Mouse (Mus musculus) hematopoietic stem cell, adult 5-6 weeks (primary cell): Measurements from ENCODE around the gene Grik5. TPM values are rescaled to one million over a fixed set of nuclear protein-coding genes. Genes with fewer than 3 reads are reported as not detected.
A peak's percentile ranks its signal among the peaks of the same experiment; 100 is the strongest.

Experiments
- ATAC-seq, 2 experiments: fragments of 125-278 bp in 1 of 2; replicated peaks in 1 of 2; 2 replicates each; pipeline ENCODE4 v1.8.0; 2016 to 2017; ENCODE audit warnings: inconsistent platforms in 2 of 2, mild to moderate bottlenecking in 2 of 2, moderate number of reproducible peaks in 2 of 2, low read depth in 1 of 2, moderate TSS enrichment in 1 of 2; ENCODE audit not compliant: low FRiP score in 2 of 2, poor library complexity in 2 of 2, severe bottlenecking in 2 of 2, insufficient read depth in 1 of 2, low TSS enrichment in 1 of 2
- total RNA-seq: library from RNA; stranded (forward); fragments of 172-1452, 232-1000 nt; gene quantifications from 2 replicates; pipeline ENCODE4 v1.2.3, GENCODE M21; 2017

Gene Grik5
- total RNA-seq, 1 experiment from 2014 or later, result 36.2 TPM

DNA sequence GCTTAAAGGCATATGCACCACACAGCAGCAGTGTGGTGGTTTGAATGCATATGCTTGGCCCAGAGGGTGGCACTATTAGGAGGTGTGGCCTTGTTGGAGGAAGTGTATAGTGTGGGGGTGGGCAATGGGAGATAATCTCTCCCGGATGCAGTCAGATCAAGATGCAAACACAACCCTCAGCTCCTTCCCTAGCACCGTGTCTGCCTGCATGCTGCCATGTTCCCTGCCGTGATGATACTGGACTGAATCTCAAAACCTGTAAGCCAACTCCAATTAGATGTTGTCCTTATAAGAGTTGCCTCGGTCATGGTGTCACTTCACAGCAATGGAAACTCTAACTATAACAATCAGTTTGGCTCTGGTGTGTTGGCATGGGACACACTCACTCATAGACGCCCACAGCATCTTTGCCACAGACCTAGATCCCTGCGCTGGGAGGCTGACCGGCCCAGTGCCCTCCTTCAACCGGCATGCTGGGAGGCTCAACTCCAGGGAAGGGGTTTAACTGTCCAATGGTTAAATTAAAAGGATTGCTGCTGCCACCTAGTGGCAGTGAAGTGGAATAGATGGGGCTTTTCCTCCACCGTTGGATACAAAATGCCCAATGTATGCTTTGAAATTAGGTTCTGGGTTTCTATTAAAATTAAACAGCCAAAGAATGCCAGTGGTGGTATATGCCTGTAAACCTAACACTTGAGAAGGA lies 97.1 kb downstream of the Grik5 start:
- 0 out of 4 replicates have a peak, but pooled peaks have one; percentile 8 to 20 for ATAC-seq

DNA sequence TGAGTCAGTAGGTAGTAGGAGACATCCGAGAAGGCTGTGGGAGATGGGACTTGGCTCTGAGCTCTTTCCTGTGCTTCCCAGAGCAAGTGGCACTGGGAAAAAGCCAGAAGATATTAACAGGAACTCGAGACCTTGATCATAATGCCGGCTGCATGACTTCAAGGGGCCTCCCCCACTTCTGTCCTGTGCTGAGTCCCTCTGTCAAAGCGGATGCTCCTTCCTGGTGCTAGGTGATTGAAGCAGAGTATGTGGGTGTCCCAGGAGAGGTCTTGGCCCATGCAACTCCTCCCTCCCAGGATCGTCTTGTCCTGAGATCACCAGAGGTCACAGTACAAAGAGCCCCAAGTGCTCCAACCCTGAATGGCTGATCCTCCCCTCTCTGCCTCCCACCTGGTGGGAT lies 98.2 kb downstream of the Grik5 start:
- no peak for ATAC-seq

DNA sequence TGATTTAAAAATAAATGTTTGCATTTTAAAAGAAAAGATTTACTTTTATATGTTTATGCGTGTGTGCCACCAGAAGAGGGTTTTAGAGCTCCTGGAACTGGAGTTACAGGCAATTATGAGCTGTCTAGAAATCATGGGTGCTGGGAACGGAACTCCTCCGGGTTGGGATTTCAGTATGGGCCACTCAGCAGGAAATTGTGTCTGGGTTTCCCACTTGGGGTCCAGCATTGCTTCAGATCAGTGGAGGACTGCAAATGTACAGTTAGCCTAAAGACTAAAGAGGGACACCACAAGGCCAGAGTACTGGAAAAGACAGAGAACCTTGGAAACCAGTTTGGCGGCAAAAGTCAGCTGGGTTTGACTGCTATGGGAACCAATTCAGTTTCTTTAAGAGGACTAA lies 98.9 kb downstream of the Grik5 start:
- ATAC-seq, result no peak

DNA sequence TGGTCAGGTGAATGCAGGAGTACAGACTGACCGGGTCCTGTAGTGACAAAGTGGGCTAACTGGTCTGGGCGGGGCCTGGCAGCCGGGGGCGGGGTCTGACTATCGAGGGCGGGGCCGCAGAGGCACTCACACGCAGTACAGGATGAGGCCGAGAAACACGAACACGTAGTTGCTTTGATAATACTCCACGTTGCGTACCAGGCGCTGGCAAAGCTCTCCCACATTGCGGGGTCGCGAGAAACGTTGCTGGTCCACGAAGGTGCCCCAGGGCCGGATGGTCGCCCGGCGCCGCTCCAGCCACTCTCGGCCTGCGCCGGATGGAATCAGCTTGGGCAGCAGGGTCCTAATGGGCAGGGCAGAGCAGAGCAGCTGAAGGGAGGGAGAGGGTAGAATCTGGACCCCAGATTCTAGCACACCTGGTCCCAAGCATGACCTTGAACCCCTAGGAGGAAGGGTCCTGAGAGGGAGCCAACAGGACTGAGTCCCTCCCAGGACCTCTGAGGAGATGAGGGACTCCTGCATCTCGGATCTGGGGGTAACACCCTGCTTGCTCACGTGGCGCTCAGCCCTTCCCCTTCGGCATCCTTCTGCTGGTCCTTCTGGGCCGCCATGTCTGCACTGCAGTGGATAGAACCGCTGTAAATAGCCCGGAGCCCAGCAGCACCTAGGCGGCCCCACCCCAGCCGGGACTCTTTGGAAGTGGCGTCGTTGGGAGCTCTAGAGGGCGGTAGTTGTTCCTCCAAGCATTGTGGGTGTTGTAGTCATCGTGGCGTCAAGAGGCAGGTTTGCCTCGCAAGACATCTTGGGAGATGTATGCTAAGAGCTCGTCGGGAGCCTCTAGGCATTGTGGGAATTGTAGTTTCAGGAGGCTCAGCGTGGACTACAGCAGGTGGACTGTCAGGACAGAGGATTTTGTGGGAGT lies 99.9 kb downstream of the Grik5 start, which contains the start of gene Rabac1:
Gene Rabac1 (minus strand): TSS at position 783 of the 922 bp plus-strand sequence.
- peak; percentile 93 to 96 for ATAC-seq

DNA sequence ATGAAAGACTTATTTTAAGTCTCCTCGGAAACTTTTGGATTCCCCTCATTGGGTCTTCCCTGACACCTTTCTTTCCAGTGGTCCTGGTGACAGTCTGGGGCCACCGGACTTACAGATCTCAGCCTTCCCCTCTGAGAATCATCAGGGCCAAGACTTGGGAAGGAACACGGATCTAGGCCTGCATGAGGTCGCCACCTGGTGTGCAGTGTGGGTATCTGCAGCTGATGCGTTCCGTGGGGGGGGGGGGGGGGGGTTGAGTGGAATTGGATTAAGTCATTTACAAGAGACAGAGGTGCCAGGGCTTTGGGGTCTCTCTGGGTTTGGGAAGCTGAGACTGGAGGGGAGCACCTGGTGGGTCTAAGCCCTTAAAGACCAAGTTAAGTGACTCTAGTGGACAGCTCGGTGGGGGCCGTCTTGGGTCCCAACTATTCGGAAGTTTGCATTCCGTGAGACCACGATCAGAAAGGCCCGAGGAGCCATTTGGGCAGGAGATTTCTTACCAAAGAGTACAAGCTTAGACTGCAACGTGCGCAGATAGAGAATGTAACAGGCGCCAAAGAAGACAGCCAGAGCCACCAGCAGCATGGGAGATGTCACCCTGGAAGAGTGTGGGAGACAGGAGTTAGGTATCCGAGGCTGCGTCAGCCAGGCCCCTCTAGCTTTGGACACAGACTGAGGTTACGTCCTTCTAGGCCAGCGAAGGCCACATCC lies 100.7 kb downstream of the Grik5 start:
- ATAC-seq, result peak in 1 of 2 experiments; percentile 24; a peak in 1 of 4 replicates

DNA sequence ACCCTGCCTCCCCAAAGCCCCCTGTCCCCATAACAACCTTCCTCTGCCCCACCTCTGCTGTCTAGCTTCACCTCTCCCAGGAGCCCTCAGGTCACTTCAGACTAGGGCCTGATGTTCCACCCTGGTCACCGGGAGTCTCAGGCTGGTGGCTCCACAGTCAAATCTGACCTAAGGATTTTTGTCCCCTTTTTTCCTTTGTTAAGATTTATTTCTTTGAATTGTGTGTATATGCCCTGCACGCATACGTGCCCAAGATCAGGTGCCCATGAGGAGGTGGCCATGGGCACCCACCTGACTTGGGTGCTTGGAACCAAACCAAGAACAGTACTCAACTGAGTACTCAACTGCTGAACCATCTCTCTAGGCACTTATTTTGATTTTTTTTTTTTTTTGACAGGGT lies 101.8 kb downstream of the Grik5 start:
- ATAC-seq, result no peak

DNA sequence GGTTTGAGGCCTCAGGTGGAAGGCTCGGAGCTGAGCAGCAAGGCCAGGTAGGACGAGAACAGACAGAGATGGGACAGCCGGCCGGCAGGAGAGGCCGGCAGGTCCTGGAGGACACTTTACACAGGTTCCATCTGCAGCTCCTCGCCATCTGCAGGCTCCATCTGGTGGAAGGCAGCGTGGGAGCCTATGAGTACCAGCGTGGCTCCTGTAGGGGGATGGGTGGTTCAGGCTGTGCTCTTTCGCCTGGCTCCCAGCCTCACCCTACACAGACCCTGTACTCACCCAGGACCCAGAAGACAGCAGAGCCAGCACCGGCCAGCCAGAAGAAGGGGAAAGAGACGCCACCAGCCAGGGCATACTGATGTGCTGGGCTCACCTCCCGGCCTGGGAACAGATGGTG lies 102.3 kb downstream of the Grik5 start:
- no peak for ATAC-seq

DNA sequence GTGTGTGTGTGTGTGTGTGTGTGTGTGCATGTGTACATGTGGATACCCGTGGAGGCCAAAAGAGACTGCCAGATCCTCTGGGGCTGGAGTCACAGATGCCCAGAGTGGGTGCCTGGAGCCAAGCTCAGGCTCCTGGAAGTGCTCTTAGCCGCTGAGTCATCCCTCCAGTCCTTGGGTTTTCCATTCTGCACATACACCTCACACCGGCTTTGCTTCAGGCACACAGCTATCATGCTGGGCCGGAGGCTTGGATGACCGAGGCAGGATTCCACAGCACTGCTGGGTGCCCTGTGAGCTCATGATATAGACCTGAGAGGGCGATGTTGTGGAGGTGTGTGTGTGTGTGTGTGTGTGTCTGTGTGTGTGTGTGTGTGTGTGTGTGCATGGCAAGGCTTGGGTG lies 103.7 kb downstream of the Grik5 start:
- ATAC-seq, result no peak

DNA sequence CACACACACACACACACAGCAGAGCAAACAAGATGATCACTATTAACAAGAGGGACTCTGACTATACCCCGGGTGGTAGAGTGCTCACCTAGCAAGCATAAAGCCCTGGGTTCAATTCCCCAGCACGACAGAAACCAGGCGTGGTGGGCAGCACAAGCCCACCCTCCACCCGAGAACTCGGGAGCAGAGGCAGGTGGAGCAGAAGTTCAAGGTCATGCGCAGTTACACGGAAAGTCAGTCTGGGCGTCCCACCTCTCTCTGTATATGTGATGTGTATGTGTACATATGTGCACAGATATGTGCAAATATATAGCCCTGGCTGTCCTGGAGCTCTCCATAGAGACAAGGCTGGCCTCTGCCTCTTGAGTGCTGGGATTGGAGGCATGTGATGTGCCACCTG lies 104.2 kb downstream of the Grik5 start:
- ATAC-seq, result no peak

DNA sequence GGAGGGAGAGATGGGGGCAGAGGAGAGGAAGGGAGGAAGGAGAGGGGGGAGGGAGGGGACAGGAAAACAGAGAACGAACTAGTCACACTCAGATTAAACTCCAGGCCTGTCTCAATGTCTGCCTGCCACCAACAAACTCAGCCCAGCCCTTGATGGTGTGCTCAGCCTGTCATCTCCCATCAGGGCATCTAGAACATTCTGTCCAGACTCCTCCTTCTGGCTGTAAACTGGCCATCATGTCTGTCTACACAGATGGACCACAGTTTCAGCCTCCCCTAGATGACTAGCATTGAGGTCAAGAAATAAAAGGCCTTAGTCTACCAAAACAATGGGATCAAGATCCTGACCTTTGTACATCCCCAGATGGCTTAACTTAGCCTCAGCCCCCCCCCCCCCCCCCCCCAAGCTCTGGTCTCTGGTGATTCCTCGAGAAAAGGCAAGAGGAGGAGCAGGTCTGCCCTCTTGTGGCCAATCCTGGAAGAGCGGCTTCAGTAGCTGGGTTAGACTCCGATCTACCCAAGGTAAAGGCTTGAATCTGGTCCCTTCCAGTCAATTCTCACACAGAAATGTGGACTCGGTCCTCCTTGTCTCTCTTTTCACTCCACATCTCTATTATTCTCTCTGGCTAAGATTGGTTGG lies 107.1 kb downstream of the Grik5 start:
- peak; percentile 37 to 66; a peak in 1 of 4 replicates for ATAC-seq

DNA sequence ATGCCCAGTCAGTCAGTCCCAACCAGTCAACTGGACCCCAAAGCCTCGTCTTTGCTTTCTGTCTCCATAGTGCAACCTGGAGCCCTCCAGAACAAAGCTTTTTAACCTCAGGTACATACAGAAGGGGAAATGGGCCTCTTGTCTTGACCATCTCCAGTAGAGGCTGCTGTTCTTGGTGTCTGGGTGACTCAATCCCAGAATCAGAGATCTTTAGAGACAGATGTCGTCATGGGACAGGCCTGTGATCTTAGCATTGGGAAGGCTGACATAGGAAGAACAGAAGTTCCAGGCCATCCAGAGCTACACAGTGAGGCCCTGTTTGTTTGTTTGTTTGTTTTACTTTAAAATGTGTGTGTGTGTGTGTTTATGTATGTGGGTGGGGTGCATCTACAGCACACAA lies 107.9 kb downstream of the Grik5 start:
- ATAC-seq, result no peak

Other genes starting within 250 kb of the Grik5 start
- 12.6 and 24.0 TPM in 2 replicates for gene Gm9844, start 210.1 kb downstream of the Grik5 start, total RNA-seq
- not detected in 2 replicates for gene Lypd4, start 202.4 kb downstream of the Grik5 start, total RNA-seq
- gene Dmrtc2, start 202.3 kb downstream of the Grik5 start, total RNA-seq, result not detected in 2 replicates
- 672 and 1,863 TPM in 2 replicates for gene Rps19, start 188.0 kb downstream of the Grik5 start, total RNA-seq
- 0.44 TPM in 1 of 2 replicates, not detected in the other for gene Cd79a, start 175.0 kb downstream of the Grik5 start, total RNA-seq
- 55.2 and 97.4 TPM in 2 replicates for gene Arhgef1, start 169.4 kb downstream of the Grik5 start, total RNA-seq
- gene Gm4881, start 127.9 kb downstream of the Grik5 start, total RNA-seq, result not detected in 2 replicates
- 77.1 and 120 TPM in 2 replicates for gene Rabac1, start 99.6 kb downstream of the Grik5 start, total RNA-seq
- 7.7 and 9.9 TPM in 2 replicates for gene Atp1a3, start 66.4 kb downstream of the Grik5 start, total RNA-seq
- gene Zfp574, start 221 bp upstream of the Grik5 start, total RNA-seq, result 6.3 and 6.6 TPM in 2 replicates
- gene Pou2f2, start 107.4 kb upstream of the Grik5 start, total RNA-seq, result 3.5 and 7.6 TPM in 2 replicates
- gene Dedd2, start 148.3 kb upstream of the Grik5 start, total RNA-seq, result 24.3 and 24.9 TPM in 2 replicates
- 5.3 and 8.0 TPM in 2 replicates for gene Zfp526, start 149.1 kb upstream of the Grik5 start, total RNA-seq
- 47.0 and 66.5 TPM in 2 replicates for gene Gsk3a, start 165.5 kb upstream of the Grik5 start, total RNA-seq
- 14.1 and 17.3 TPM in 2 replicates for gene Erf, start 178.4 kb upstream of the Grik5 start, total RNA-seq
- 39.1 and 39.4 TPM in 2 replicates for gene Cic, start 195.4 kb upstream of the Grik5 start, total RNA-seq
- gene Pafah1b3, start 225.6 kb upstream of the Grik5 start, total RNA-seq, result 20.8 and 37.0 TPM in 2 replicates
- gene Prr19, start 229.1 kb upstream of the Grik5 start, total RNA-seq, result not detected in 2 replicates
- gene Tmem145, start 233.8 kb upstream of the Grik5 start, total RNA-seq, result not detected in 2 replicates
- gene Megf8, start 244.8 kb upstream of the Grik5 start, total RNA-seq, result 4.8 and 5.3 TPM in 2 replicates